Mouse (Mus musculus) MEL (cell line): ENCODE results near the gene Lrrc59. TPM values are rescaled to one million over a fixed set of nuclear protein-coding genes. Genes with fewer than 3 reads are reported as not detected.

Experiments
- DNase-seq: peaks from one replicate; pipeline ENCODE4 v3.0.0; 2011; ENCODE audit warnings: low read depth, low spot score
- H3K27ac ChIP-seq: 2 replicates; pipeline ENCODE4 v1.5.1; 2012; ENCODE audit warnings: low read depth, mild to moderate bottlenecking, control low read depth, low read length, moderate library complexity; ENCODE audit not compliant: control insufficient read depth
- H3K27me3 ChIP-seq, 2 experiments: fragments of 150-350 bp in 1 of 2; sonication (generic) in 1 of 2; 2 replicates each; pipeline ENCODE4 v1.6.1; 2012; ENCODE audit warnings: low read length in 2 of 2, mild to moderate bottlenecking in 2 of 2, improper control_type of control experiment in 1 of 2, moderate library complexity in 1 of 2; ENCODE audit not compliant: insufficient read depth in 2 of 2, control insufficient read depth in 1 of 2
- H3K36me3 ChIP-seq, 2 experiments: 2 replicates each; pipeline ENCODE4 v1.6.1; 2012 to 2014; ENCODE audit warnings: low read length in 2 of 2, improper control_type of control experiment in 1 of 2, inconsistent platforms in 1 of 2, mild to moderate bottlenecking in 1 of 2; ENCODE audit not compliant: insufficient read depth in 2 of 2, control insufficient read depth in 1 of 2
- H3K4me1 ChIP-seq, 2 experiments: fragments of 150-350 bp in 1 of 2; sonication (generic) in 1 of 2; 2 replicates each; pipeline ENCODE4 v1.6.1; 2012; ENCODE audit warnings: low read length in 2 of 2, improper control_type of control experiment in 1 of 2, mild to moderate bottlenecking in 1 of 2; ENCODE audit not compliant: insufficient read depth in 2 of 2, control insufficient read depth in 1 of 2
- H3K4me3 ChIP-seq, 2 experiments: fragments of 150-350 bp in 1 of 2; sonication (generic) in 1 of 2; 2 replicates each; pipeline ENCODE4 v1.5.1; 2012; ENCODE audit warnings: low read depth in 2 of 2, low read length in 2 of 2, mild to moderate bottlenecking in 2 of 2, moderate library complexity in 2 of 2, control low read depth in 1 of 2, improper control_type of control experiment in 1 of 2; ENCODE audit not compliant: control insufficient read depth in 1 of 2, insufficient read depth in 1 of 2
- H3K79me2 ChIP-seq: 2 replicates; pipeline ENCODE4 v1.6.1; 2012; ENCODE audit warnings: mild to moderate bottlenecking, low read length, moderate library complexity; ENCODE audit not compliant: control insufficient read depth, poor library complexity, insufficient read depth
- H3K9ac ChIP-seq: 2 replicates; pipeline ENCODE4 v1.6.1; 2012; ENCODE audit warnings: low read depth, mild to moderate bottlenecking, control low read depth, low read length, moderate library complexity; ENCODE audit not compliant: control insufficient read depth, poor library complexity, severe bottlenecking
- H3K9me3 ChIP-seq: fragments of 150-350 bp; sonication (generic); replicated peaks from 2 replicates; pipeline ENCODE4 v1.6.1; 2012; ENCODE audit warnings: mild to moderate bottlenecking, low read length, improper control_type of control experiment, moderate library complexity; ENCODE audit not compliant: insufficient read depth
- BHLHE40 ChIP-seq: IDR thresholded peaks from 2 replicates; pipeline ENCODE4 v1.6.1; 2012; ENCODE audit warnings: low read depth, mild to moderate bottlenecking, inconsistent platforms, low read length, improper control_type of control experiment, borderline replicate concordance
- CHD1 ChIP-seq: IDR thresholded peaks from 2 replicates; pipeline ENCODE4 v1.6.1; 2012; ENCODE audit warnings: low read depth, mild to moderate bottlenecking, inconsistent platforms, low read length, improper control_type of control experiment
- CTCF ChIP-seq, 3 experiments: IDR thresholded peaks in 2 of 3; conservative IDR thresholded peaks in 1 of 3; 2 replicates each; pipeline ENCODE4 v1.5.1; 2011 to 2012; ENCODE audit warnings: low read length in 3 of 3, low read depth in 2 of 3, mild to moderate bottlenecking in 2 of 3, improper control_type of control experiment in 1 of 3, inconsistent platforms in 1 of 3, mixed read lengths in 1 of 3, moderate library complexity in 1 of 3; ENCODE audit not compliant: control insufficient read depth in 1 of 3, insufficient read depth in 1 of 3, poor library complexity in 1 of 3, severe bottlenecking in 1 of 3
- ELF1 ChIP-seq: IDR thresholded peaks from 2 replicates; pipeline ENCODE4 v1.6.1; 2014; ENCODE audit warnings: low read depth, mild to moderate bottlenecking, inconsistent platforms, low read length, improper control_type of control experiment, moderate library complexity
- ETS1 ChIP-seq: IDR thresholded peaks from 2 replicates; pipeline ENCODE4 v1.6.1; 2012; ENCODE audit warnings: low read depth, mild to moderate bottlenecking, inconsistent platforms, low read length, improper control_type of control experiment, moderate library complexity
- GABPA ChIP-seq: IDR thresholded peaks from 2 replicates; pipeline ENCODE4 v1.6.1; 2012; ENCODE audit warnings: low read depth, mild to moderate bottlenecking, inconsistent platforms, low read length, improper control_type of control experiment, moderate library complexity
- HCFC1 ChIP-seq: IDR thresholded peaks from 2 replicates; pipeline ENCODE4 v1.6.1; 2012; ENCODE audit warnings: low read depth, mild to moderate bottlenecking, inconsistent platforms, low read length, improper control_type of control experiment, moderate library complexity
- MAX ChIP-seq: IDR thresholded peaks from 2 replicates; pipeline ENCODE4 v1.6.1; 2011; ENCODE audit warnings: low read length, improper control_type of control experiment
- MXI1 ChIP-seq: IDR thresholded peaks from 2 replicates; pipeline ENCODE4 v1.6.1; 2011; ENCODE audit warnings: mild to moderate bottlenecking, low read depth, low read length, improper control_type of control experiment
- MYB ChIP-seq: IDR thresholded peaks from 2 replicates; pipeline ENCODE4 v1.6.1; 2011; ENCODE audit warnings: mild to moderate bottlenecking, low read depth, low read length, improper control_type of control experiment
- NELFE ChIP-seq: IDR thresholded peaks from 2 replicates; pipeline ENCODE4 v1.6.1; 2011; ENCODE audit warnings: low read depth, low read length, improper control_type of control experiment
- POLR2A ChIP-seq, 2 experiments: IDR thresholded peaks; 2 replicates each; pipeline ENCODE4 v1.6.1; 2011 to 2012; ENCODE audit warnings: low read length in 2 of 2, mild to moderate bottlenecking in 2 of 2, control low read depth in 1 of 2, improper control_type of control experiment in 1 of 2, low read depth in 1 of 2, moderate library complexity in 1 of 2; ENCODE audit not compliant: control insufficient read depth in 1 of 2, insufficient read depth in 1 of 2, poor library complexity in 1 of 2
- POLR2AphosphoS2 ChIP-seq: IDR thresholded peaks from 2 replicates; pipeline ENCODE4 v1.6.1; 2011; ENCODE audit warnings: low read length, improper control_type of control experiment
- TBP ChIP-seq: IDR thresholded peaks from 2 replicates; pipeline ENCODE4 v1.8.0; 2011; ENCODE audit warnings: low read depth, low read length, improper control_type of control experiment
- TCF12 ChIP-seq: IDR thresholded peaks from 2 replicates; pipeline ENCODE4 v1.6.1; 2014; ENCODE audit warnings: low read depth, mild to moderate bottlenecking, inconsistent platforms, low read length, improper control_type of control experiment, moderate library complexity
- USF1 ChIP-seq: IDR thresholded peaks from 2 replicates; pipeline ENCODE4 v1.6.1; 2014; ENCODE audit warnings: low read depth, mild to moderate bottlenecking, inconsistent platforms, low read length, improper control_type of control experiment, moderate library complexity
- USF2 ChIP-seq, 2 experiments: IDR thresholded peaks; 2 replicates each; pipeline ENCODE4 v1.6.1; 2011 to 2012; ENCODE audit warnings: improper control_type of control experiment in 2 of 2, low read length in 2 of 2, borderline replicate concordance in 1 of 2, inconsistent platforms in 1 of 2, low read depth in 1 of 2, mild to moderate bottlenecking in 1 of 2; ENCODE audit not compliant: insufficient read depth in 1 of 2
- ZC3H11A ChIP-seq: IDR thresholded peaks from 2 replicates; pipeline ENCODE4 v1.6.1; 2012; ENCODE audit warnings: low read depth, mild to moderate bottlenecking, inconsistent platforms, low read length, improper control_type of control experiment
- ZMIZ1 ChIP-seq: IDR thresholded peaks from 2 replicates; pipeline ENCODE4 v1.6.1; 2012; ENCODE audit warnings: low read depth, mild to moderate bottlenecking, inconsistent platforms, low read length, improper control_type of control experiment, moderate library complexity
- ZNF384 ChIP-seq: IDR thresholded peaks from 2 replicates; pipeline ENCODE4 v1.6.1; 2012; ENCODE audit warnings: low read depth, mild to moderate bottlenecking, inconsistent platforms, low read length, improper control_type of control experiment
- polyA plus RNA-seq, 2 experiments: library from polyadenylated mRNA; stranded (reverse) in 1 of 2; unstranded in 1 of 2; fragments of >175 nt in 1 of 2; fragments of >200 nt in 1 of 2; gene quantifications; 2 replicates each; pipeline versions ENCODE4 v1.2.1 to v1.2.4; 2012; ENCODE audit warnings: low replicate concordance in 2 of 2, low read depth in 1 of 2; ENCODE audit not compliant: insufficient read length in 2 of 2, insufficient read depth in 1 of 2, missing spikeins in 1 of 2
- total RNA-seq: library from RNA; depleted of rRNA; stranded (reverse); fragments of 300-350 nt; gene quantifications from 2 replicates; pipeline ENCODE4 v1.2.3, GENCODE M21; 2012

The Lrrc59 gene
- total and polyA plus RNA-seq, 3 experiments = 464 to 633 (median 486) TPM

DNA sequence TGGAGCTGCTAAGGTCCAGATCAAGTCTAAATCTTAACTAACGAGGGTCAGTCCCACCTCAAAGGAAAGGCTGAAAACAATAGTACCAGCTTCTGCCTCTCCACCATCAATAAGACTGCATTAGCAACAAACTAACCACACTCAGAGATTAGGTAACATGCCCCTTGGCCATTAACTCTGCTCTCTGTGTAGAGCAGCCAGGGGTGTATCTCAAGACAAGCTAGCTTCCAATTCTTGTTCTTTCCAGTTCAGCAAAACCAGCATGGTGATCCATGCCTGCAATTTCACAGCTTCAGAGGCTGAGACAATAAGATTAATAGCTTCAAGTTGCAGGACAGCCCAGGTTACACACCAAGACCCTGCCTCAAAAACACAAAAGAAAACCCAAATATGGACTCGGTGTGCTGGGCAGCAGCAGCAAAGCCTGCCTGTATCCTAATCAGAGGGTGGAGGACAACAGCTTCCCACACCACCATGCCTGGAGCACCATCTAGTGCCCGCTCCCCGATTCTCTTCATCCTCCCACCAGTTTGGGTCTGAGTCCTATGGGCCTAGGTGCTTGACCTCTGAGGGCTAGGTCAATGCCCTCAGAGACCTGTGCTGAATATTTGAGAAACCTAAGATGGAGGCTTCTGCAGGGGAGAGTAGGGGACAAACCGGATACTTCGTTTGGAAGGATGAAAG, 31.0 kb upstream of the Lrrc59 start:
- no peak for DNase-seq
- H3K27me3 ChIP-seq = no peaks in the 10 kb centered on the region
- H3K4me1 ChIP-seq = peaks cover 3 to 19% of the 10 kb centered on the region in 2 experiments; a peak in 3 of 4 replicates
- H3K4me3 ChIP-seq = no peak overlapping the region
- no peaks in the 10 kb centered on the region for H3K9me3 ChIP-seq
- H3K27ac ChIP-seq = no peak overlapping the region
- H3K36me3 ChIP-seq = peaks cover 0 to 9% of the 10 kb centered on the region in 2 experiments; a peak in 2 of 4 replicates
- no peaks in the 10 kb centered on the region; the same call in 1 of the 2 replicates for H3K79me2 ChIP-seq
- no peak overlapping the region for H3K9ac ChIP-seq
- no peak for TF ChIP-seq USF1
- no peak for TF ChIP-seq TBP
- no peak for TF ChIP-seq CTCF (IDR thresholded peaks at IDR 0.05 in 2 of 3, conservative IDR thresholded peaks at IDR 0.05 in 1 of 3; ENCODE audit: control insufficient read depth in 1 of 3, insufficient read depth in 1 of 3, low read depth in 2 of 3, low read length in 3 of 3, poor library complexity in 1 of 3, severe bottlenecking in 1 of 3)
- TF ChIP-seq ZMIZ1 = no peak
- no peak for TF ChIP-seq HCFC1
- TF ChIP-seq, all 39 proteins: peak for 0

DNA sequence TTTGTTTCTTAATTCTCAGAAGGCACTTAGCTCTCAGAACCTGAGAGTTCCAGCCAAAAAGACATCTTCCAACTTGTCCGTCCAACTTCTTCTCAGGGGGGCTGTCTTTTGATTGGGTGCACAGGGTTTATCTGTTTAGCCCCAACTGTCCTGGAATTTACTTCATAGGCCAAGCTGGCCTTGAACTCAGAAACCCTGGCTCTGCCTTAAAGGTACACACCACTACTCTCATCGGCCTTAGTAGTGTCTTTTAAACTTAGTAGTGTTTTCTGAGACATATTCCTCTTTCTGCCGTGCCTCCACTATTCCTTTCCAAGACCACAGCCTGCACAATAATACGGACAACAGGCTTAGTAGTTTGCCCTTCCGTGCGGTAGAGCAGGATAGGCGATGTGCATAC, 29.1 kb upstream of the Lrrc59 start:
- H3K4me3 ChIP-seq = no peak overlapping the region

DNA sequence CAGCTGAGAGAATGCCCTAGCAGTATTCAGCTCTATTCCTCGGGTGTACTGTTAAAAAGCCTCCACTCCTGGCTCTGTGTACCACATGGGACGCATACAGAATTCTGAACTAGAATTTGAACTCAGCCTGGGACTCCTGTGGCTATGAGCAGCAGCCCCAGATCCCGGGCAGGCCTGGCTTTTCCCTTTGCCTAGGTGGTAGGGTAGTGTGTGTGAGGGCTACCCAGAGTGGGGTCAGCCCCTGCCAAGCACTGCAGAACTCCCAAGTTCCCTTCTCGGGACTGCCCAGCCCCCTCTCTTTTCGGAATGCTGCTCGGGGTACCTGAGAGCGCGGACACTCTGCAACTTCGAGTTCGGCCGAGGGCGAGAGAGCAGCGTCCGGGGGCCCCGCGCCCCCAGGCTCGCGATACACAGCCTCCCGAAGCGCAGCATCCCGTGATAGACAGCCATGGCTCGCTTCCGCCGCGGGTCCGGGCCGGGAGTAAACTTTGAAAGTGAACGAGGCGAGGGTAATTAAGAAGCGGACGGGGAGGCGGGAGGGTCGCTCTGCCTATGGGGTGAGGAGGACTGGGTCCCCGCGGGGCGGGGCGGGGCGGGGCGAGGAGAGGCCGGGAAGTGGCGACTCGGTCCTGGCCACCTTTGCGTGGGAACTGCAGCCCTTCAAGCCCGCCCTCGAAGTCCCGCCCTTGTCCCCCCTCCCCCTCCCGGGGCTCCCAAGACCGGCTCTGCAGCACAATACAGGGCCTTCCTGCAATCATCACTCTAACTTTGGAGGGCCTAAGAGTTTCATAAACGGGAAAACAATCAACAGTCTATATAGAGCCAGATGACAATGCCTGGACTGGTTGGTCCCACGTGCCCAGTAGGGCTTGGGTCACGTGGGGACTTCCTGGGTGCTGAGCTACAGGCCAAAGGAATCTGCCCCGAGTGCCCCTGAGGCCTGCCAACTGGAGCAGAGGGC, 28.0 kb upstream of the Lrrc59 start, which contains the start of gene Acsf2:
Acsf2 (minus strand) TSS at position 551 of the 961 bp plus-strand sequence.
- H3K36me3 ChIP-seq = peaks cover 0 to 6% of the 10 kb centered on the region in 2 experiments; a peak in 1 of 4 replicates
- H3K9me3 ChIP-seq = no peaks in the 10 kb centered on the region
- H3K27me3 ChIP-seq = no peaks in the 10 kb centered on the region
- peak; percentile 90 for DNase-seq
- no peaks in the 10 kb centered on the region; the same call in 1 of the 2 replicates for H3K79me2 ChIP-seq
- peak within 1 kb of the TSS; percentile 65 for H3K9ac ChIP-seq
- H3K4me1 ChIP-seq = peaks cover 3 to 9% of the 10 kb centered on the region in 2 experiments; a peak in 3 of 4 replicates
- H3K27ac ChIP-seq = 0 out of 2 replicates have a peak within 1 kb of the TSS, but pooled peaks have one; percentile 6
- H3K4me3 ChIP-seq = peak within 1 kb of the TSS; percentile 63 to 89
- peak; percentile 28; the same call in 1 of the 2 replicates for TF ChIP-seq ELF1
- TF ChIP-seq NELFE = peak; percentile 43; the same call in 1 of the 2 replicates
- TF ChIP-seq MYB = no peak
- peak; percentile 48; the same call in 1 of the 2 replicates for TF ChIP-seq HCFC1
- peak; percentile 48 to 55; a peak in 2 of 4 replicates for TF ChIP-seq POLR2A (IDR thresholded peaks at IDR 0.05; ENCODE audit: control insufficient read depth in 1 of 2, insufficient read depth in 1 of 2, low read depth in 1 of 2, low read length in 2 of 2, poor library complexity in 1 of 2)
- TF ChIP-seq BHLHE40 = peak; percentile 39; the same call in 1 of the 2 replicates
- TF ChIP-seq MXI1 = no peak; the same call in none of the 2 replicates
- 0 out of 2 replicates have a peak, but pooled peaks have one; percentile 26 for TF ChIP-seq POLR2AphosphoS2
- TF ChIP-seq USF1 = peak; percentile 93
- TF ChIP-seq CTCF (IDR thresholded peaks at IDR 0.05 in 2 of 3, conservative IDR thresholded peaks at IDR 0.05 in 1 of 3; ENCODE audit: control insufficient read depth in 1 of 3, insufficient read depth in 1 of 3, low read depth in 2 of 3, low read length in 3 of 3, poor library complexity in 1 of 3, severe bottlenecking in 1 of 3) = no peak
- 0 out of 2 replicates have a peak, but pooled peaks have one; percentile 15 for TF ChIP-seq GABPA
- TF ChIP-seq CHD1 = no peak
- 0 out of 2 replicates have a peak, but pooled peaks have one; percentile 16 for TF ChIP-seq ZMIZ1
- peak in 1 of 2 experiments; percentile 72; a peak in 2 of 4 replicates for TF ChIP-seq USF2 (IDR thresholded peaks at IDR 0.05; ENCODE audit: borderline replicate concordance in 1 of 2, insufficient read depth in 1 of 2, low read depth in 1 of 2, low read length in 2 of 2)
- no peak for TF ChIP-seq TCF12
- TF ChIP-seq MAX = peak; percentile 90
- TF ChIP-seq ZNF384 = no peak

More for the DNA sequence above, 29.1 kb upstream of the Lrrc59 start:
- no peak for TF ChIP-seq MAX
- TF ChIP-seq ETS1 = no peak
- TF ChIP-seq ZC3H11A = no peak
- Histone ChIP-seq H3K9ac (no peak overlapping the region), H3K9me3 (no peaks in the 10 kb centered on the region), H3K36me3 (peaks cover 0 to 9% of the 10 kb centered on the region in 2 experiments; a peak in 2 of 4 replicates), H3K27ac (no peak overlapping the region), H3K4me1 (peaks cover 3 to 19% of the 10 kb centered on the region in 2 experiments; a peak in 3 of 4 replicates), H3K79me2 (no peaks in the 10 kb centered on the region; the same call in 1 of the 2 replicates), H3K27me3 (no peaks in the 10 kb centered on the region)
- no peak for DNase-seq
